Comparison of ENCODE assay signal across 15 mouse cellular contexts in genomic region chr9:51883319-51883718, GRCm38 (mm10).
DNase-seq lines count a peak whose midpoint lies in the region; ATAC-seq and TF ChIP-seq lines count a peak whose summit lies in the region.
"Had no signal": no experiment of that assay in that cellular context is flagged by ENCODE, and none has a peak within 500 bp of the region (broad histone marks: within the 10 kb centered on the region; RNA-seq: fewer than 3 reads in every experiment).

No protein-coding gene starts in this region.

- no peaks in the 10 kb centered on the region for H3K27me3 ChIP-seq in forebrain, postnatal 0 days (ENCODE audit: insufficient read depth, low read length)
- no peaks in the 10 kb centered on the region for H3K27me3 ChIP-seq in forebrain, embryonic 12.5 days
- H3K27me3 ChIP-seq: hindbrain, embryonic 13.5 days; kidney, embryonic 15.5 days; midbrain, embryonic 12.5 days; neural tube, embryonic 13.5 days had no signal

- H3K4me3 ChIP-seq in forebrain, postnatal 0 days (ENCODE audit: low read depth, low read length), result no peak overlapping the region
- H3K4me3 ChIP-seq in forebrain, embryonic 12.5 days (replicated peaks), result no peak overlapping the region
- H3K4me3 ChIP-seq: hindbrain, embryonic 13.5 days; kidney, embryonic 15.5 days; midbrain, embryonic 12.5 days; neural tube, embryonic 13.5 days had no signal

- no peaks in the 10 kb centered on the region for H3K4me1 ChIP-seq in forebrain, postnatal 0 days (ENCODE audit: insufficient read depth)
- no peaks in the 10 kb centered on the region for H3K4me1 ChIP-seq in forebrain, embryonic 12.5 days
- H3K4me1 ChIP-seq: midbrain, embryonic 12.5 days had no signal

- WGBS in forebrain, postnatal 0 days, result 49% methylated on average over 4 of the region's 4 CpGs
- 85% methylated on average over 4 of the region's 4 CpGs for WGBS in forebrain, embryonic 12.5 days

- ATAC-seq in forebrain, postnatal 0 days, result no peak
- ATAC-seq in forebrain, embryonic 12.5 days (ENCODE audit: low FRiP score), result no peak

- TF ChIP-seq CTCF in forebrain, postnatal 0 days (IDR thresholded peaks at IDR 0.05; ENCODE audit: low read depth), result no peak

- no peaks in the 10 kb centered on the region for H3K9me3 ChIP-seq in forebrain, postnatal 0 days (ENCODE audit: low read length)
- no peaks in the 10 kb centered on the region for H3K9me3 ChIP-seq in forebrain, embryonic 12.5 days
- H3K9me3 ChIP-seq: kidney, embryonic 15.5 days; midbrain, embryonic 12.5 days; neural tube, embryonic 13.5 days had no signal

- H3K36me3 ChIP-seq in forebrain, postnatal 0 days (ENCODE audit: insufficient read depth), result no peaks in the 10 kb centered on the region
- H3K36me3 ChIP-seq in forebrain, embryonic 12.5 days (replicated peaks), result no peaks in the 10 kb centered on the region
- H3K36me3 ChIP-seq: hindbrain, embryonic 13.5 days; kidney, embryonic 15.5 days; midbrain, embryonic 12.5 days; neural tube, embryonic 13.5 days had no signal

- no peak overlapping the region for H3K27ac ChIP-seq in forebrain, postnatal 0 days (ENCODE audit: low read depth, low read length)
- H3K27ac ChIP-seq in forebrain, embryonic 12.5 days, result no peak overlapping the region
- H3K27ac ChIP-seq: hindbrain, embryonic 13.5 days; kidney, embryonic 15.5 days; midbrain, embryonic 12.5 days; neural tube, embryonic 13.5 days had no signal

- intact Hi-C loops in left cerebral cortex, postnatal 36 days (cut with DNase I), result no loop called here

- peak; percentile 9 for DNase-seq in forebrain, postnatal 0 days
- peak; percentile 44 for DNase-seq in urinary bladder, postnatal 14 days (ENCODE audit: low spot score)
- DNase-seq in urinary bladder, postnatal 4 days (ENCODE audit: low spot score in 2 of 2), result no peak
- DNase-seq in gastrocnemius, adult 8-10 months (ENCODE audit: low spot score in 2 of 2), result peak; percentile 76 to 78
- peak; percentile 23 for DNase-seq in lung, postnatal 36 days
- DNase-seq in layer of hippocampus, postnatal 25 days (ENCODE audit: extremely low spot score in 1 of 2, low spot score in 1 of 2), result no peak
- no peak for DNase-seq in left cerebral cortex, postnatal 36 days (ENCODE audit: low spot score in 2 of 2)
- DNase-seq: cerebellum, postnatal 36 days; layer of hippocampus, postnatal 36 days; right cerebral cortex, postnatal 14 days had no signal

- no peak overlapping the region for H3K9ac ChIP-seq in forebrain, postnatal 0 days
- H3K9ac ChIP-seq in forebrain, embryonic 12.5 days, result no peak overlapping the region
- H3K9ac ChIP-seq: hindbrain, embryonic 13.5 days; kidney, embryonic 15.5 days; midbrain, embryonic 12.5 days; neural tube, embryonic 13.5 days had no signal

- H3K4me2 ChIP-seq in forebrain, postnatal 0 days (ENCODE audit: low read depth), result no peak overlapping the region
- no peak overlapping the region for H3K4me2 ChIP-seq in forebrain, embryonic 12.5 days
- H3K4me2 ChIP-seq: hindbrain, embryonic 13.5 days; kidney, embryonic 15.5 days; midbrain, embryonic 12.5 days; neural tube, embryonic 13.5 days had no signal

Comparison
In these comparisons a context has a peak if more than half of its experiments do, and no peak if none do; other contexts are left out.
1. DNase-seq: peak in forebrain, postnatal 0 days (single experiment), urinary bladder, postnatal 14 days (single experiment), gastrocnemius, adult 8-10 months (2 of 2) and lung, postnatal 36 days (single experiment); none in urinary bladder, postnatal 4 days (0 of 2), layer of hippocampus, postnatal 25 days (0 of 2) and left cerebral cortex, postnatal 36 days (0 of 2).